Mouse (Mus musculus): ENCODE results near the gene Gphn. TPM values are rescaled to one million over a fixed set of nuclear protein-coding genes. Genes with fewer than 3 reads are reported as not detected.

Gene Gphn
- 7.9 TPM for polyA plus RNA-seq (2017; shearing (Covaris generic))

GRCm38 (mm10) chr12:78225707-78226518, at the start of gene Gphn:
Gene Gphn (plus strand): TSS chr12:78226379.

GRCm38 (mm10) chr12:78193942-78194341, 32.2 kb upstream of the Gphn start, which contains the start of gene Gm6657:
Gene Gm6657 (plus strand): TSS chr12:78194242.

GRCm38 (mm10) chr12:78691325-78691724, 465.1 kb downstream of the Gphn start, which contains the start of gene Fam71d:
Gene Fam71d (plus strand): TSS chr12:78691535.

Other genes with a start within 250 kb of the Gphn start
- gene Gm6657, start 32.1 kb upstream of the Gphn start, polyA plus RNA-seq (2017; shearing (Covaris generic)), result not detected

All from CD4-positive, CD25-positive, alpha-beta regulatory T cell, adult 9 weeks (primary cell).